Mouse (Mus musculus) hindbrain, embryonic 15.5 days (tissue): Measurements from ENCODE around the gene Mdh1b. TPM values are rescaled to one million over a fixed set of nuclear protein-coding genes. Genes with fewer than 3 reads are reported as not detected.

ENCODE experiments used
- polyA plus RNA-seq: library from polyadenylated mRNA; unstranded; fragments of >200 nt; fragmentation: Nextera tagmentation; extraction: Ambion mirVana; gene quantifications from 2 replicates; pipeline ENCODE4 v1.2.1, GENCODE M21; 2015

Gene Mdh1b
- polyA plus RNA-seq, 1 experiment from 2014 or later: 0.67 TPM

Other genes starting within 250 kb of the Mdh1b start
- not detected in 2 replicates for gene Gm39653, start 114.3 kb downstream of the Mdh1b start, polyA plus RNA-seq
- gene Dytn, start 43.4 kb downstream of the Mdh1b start, polyA plus RNA-seq: 0.10 and 0.29 TPM in 2 replicates
- gene Fastkd2, start 296 bp upstream of the Mdh1b start, polyA plus RNA-seq: 35.1 and 35.2 TPM in 2 replicates
- gene 4933402D24Rik, start 38.9 kb upstream of the Mdh1b start, polyA plus RNA-seq: 0.32 and 0.35 TPM in 2 replicates